Mouse (Mus musculus): ENCODE data around the gene Rcor1. TPM values are rescaled to one million over a fixed set of nuclear protein-coding genes. Genes with fewer than 3 reads are reported as not detected.

Gene Rcor1
- polyA plus RNA-seq, 1 experiment from 2014 or later = 7.0 TPM

DNA sequence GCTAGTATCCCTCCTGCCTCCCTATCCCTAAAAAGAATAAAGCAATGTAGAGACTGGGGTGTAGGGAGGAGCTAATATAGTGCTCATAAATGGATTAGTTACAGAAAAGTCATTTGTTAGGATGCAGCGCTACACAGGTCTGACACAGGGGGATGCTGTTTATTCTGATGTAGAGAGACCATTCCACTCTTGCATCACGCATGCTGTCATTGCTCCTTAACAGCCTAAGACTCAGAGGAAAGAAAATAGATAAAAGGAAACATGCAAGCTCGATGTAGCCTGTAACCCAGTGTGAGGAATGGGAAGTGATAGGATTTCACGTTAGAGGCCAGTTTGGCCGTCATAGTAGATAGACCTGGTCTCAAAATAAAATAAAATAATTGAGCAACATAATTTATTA, 31.9 kb downstream of the Rcor1 start:
- H3K27ac ChIP-seq (ENCODE audit: low read depth, low read length) = no peak overlapping the region
- no peak overlapping the region for H3K9ac ChIP-seq (ENCODE audit: low read depth, low read length)
- no peak for ATAC-seq
- H3K4me2 ChIP-seq (replicated peaks; ENCODE audit: low read depth) = no peak overlapping the region
- H3K36me3 ChIP-seq (ENCODE audit: control insufficient read depth, insufficient read depth) = peaks cover 6% of the 10 kb centered on the region; the same call in 1 of the 2 replicates
- TF ChIP-seq CTCF (IDR thresholded peaks at IDR 0.05; ENCODE audit: low read depth) = no peak
- H3K27me3 ChIP-seq (replicated peaks; ENCODE audit: control insufficient read depth, insufficient read depth, low read length) = no peaks in the 10 kb centered on the region
- no peak overlapping the region for H3K4me3 ChIP-seq (ENCODE audit: low read depth, low read length)
- no peaks in the 10 kb centered on the region for H3K4me1 ChIP-seq (replicated peaks; ENCODE audit: control insufficient read depth, insufficient read depth, low read length)
- WGBS = 82% methylated on average over 5 of the region's 5 CpGs
- H3K9me3 ChIP-seq (ENCODE audit: control insufficient read depth) = no peaks in the 10 kb centered on the region

- no peak overlapping the region for H3K9ac ChIP-seq (ENCODE audit: low read depth, low read length)
- H3K4me1 ChIP-seq (replicated peaks; ENCODE audit: control insufficient read depth, insufficient read depth, low read length) = no peaks in the 10 kb centered on the region
- no peak for ATAC-seq
- peaks cover 6% of the 10 kb centered on the region; the same call in 1 of the 2 replicates for H3K36me3 ChIP-seq (ENCODE audit: control insufficient read depth, insufficient read depth)
- peak overlapping the region; percentile 28; the same call in 1 of the 2 replicates for H3K27ac ChIP-seq (ENCODE audit: low read depth, low read length)
- H3K9me3 ChIP-seq (ENCODE audit: control insufficient read depth) = no peaks in the 10 kb centered on the region
- no peak for TF ChIP-seq CTCF (IDR thresholded peaks at IDR 0.05; ENCODE audit: low read depth)
- no peak overlapping the region for H3K4me3 ChIP-seq (ENCODE audit: low read depth, low read length)
- WGBS = 72% methylated on average over 10 of the region's 10 CpGs
- H3K4me2 ChIP-seq (replicated peaks; ENCODE audit: low read depth) = no peak overlapping the region
- no peaks in the 10 kb centered on the region for H3K27me3 ChIP-seq (replicated peaks; ENCODE audit: control insufficient read depth, insufficient read depth, low read length)
Measured at GRCm38 (mm10) chr12:111071477-111072152, 32.5 kb downstream of the Rcor1 start.

- H3K9ac ChIP-seq (ENCODE audit: low read depth, low read length) = no peak overlapping the region
- H3K27ac ChIP-seq (ENCODE audit: low read depth, low read length) = no peak overlapping the region
- no peaks in the 10 kb centered on the region for H3K36me3 ChIP-seq (ENCODE audit: control insufficient read depth, insufficient read depth)
- no peaks in the 10 kb centered on the region for H3K27me3 ChIP-seq (replicated peaks; ENCODE audit: control insufficient read depth, insufficient read depth, low read length)
- no peak for ATAC-seq
- H3K4me3 ChIP-seq (ENCODE audit: low read depth, low read length) = no peak overlapping the region
- no peak overlapping the region for H3K4me2 ChIP-seq (replicated peaks; ENCODE audit: low read depth)
- no peaks in the 10 kb centered on the region for H3K4me1 ChIP-seq (replicated peaks; ENCODE audit: control insufficient read depth, insufficient read depth, low read length)
- WGBS = 57% methylated on average over 12 of the region's 12 CpGs
- no peaks in the 10 kb centered on the region for H3K9me3 ChIP-seq (ENCODE audit: control insufficient read depth)
- no peak for TF ChIP-seq CTCF (IDR thresholded peaks at IDR 0.05; ENCODE audit: low read depth)
Measured at GRCm38 (mm10) chr12:111076385-111076965, 37.3 kb downstream of the Rcor1 start.

GRCm38 (mm10) chr12:111085579-111085978, 46.4 kb downstream of the Rcor1 start:
- Histone ChIP-seq H3K4me1 (replicated peaks; ENCODE audit: control insufficient read depth, insufficient read depth, low read length) (no peaks in the 10 kb centered on the region), H3K9ac (ENCODE audit: low read depth, low read length) (no peak overlapping the region), H3K27ac (ENCODE audit: low read depth, low read length) (no peak overlapping the region), H3K36me3 (ENCODE audit: control insufficient read depth, insufficient read depth) (peaks cover 18% of the 10 kb centered on the region), H3K4me3 (ENCODE audit: low read depth, low read length) (no peak overlapping the region), H3K9me3 (ENCODE audit: control insufficient read depth) (no peaks in the 10 kb centered on the region), H3K27me3 (replicated peaks; ENCODE audit: control insufficient read depth, insufficient read depth, low read length) (no peaks in the 10 kb centered on the region), H3K4me2 (replicated peaks; ENCODE audit: low read depth) (no peak overlapping the region)
- no peak for TF ChIP-seq CTCF (IDR thresholded peaks at IDR 0.05; ENCODE audit: low read depth)
- ATAC-seq = no peak
- 86% methylated on average over 4 of the region's 4 CpGs for WGBS

DNA sequence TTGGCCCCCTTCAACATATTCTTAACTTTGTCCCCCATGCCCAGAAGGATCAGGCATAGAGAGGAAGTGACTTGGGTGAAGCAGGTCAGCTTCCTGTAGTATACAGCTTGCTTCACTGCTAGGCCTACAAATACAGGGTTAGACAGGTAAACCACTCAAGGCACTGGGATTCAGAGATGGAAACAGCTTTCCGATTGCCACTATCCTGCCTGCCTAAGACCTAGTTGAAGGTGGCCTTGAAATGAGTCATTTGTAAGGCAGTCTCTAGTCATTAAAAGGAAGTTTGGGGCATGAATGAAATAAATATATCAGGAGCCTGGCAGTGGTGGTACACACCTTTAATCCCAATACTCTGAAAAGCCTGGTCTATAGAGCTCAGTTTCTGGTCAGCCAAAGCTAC, 47.9 kb downstream of the Rcor1 start:
- Histone ChIP-seq H3K27ac (ENCODE audit: low read depth, low read length) (no peak overlapping the region), H3K9ac (ENCODE audit: low read depth, low read length) (no peak overlapping the region), H3K36me3 (ENCODE audit: control insufficient read depth, insufficient read depth) (peaks cover 18% of the 10 kb centered on the region), H3K4me3 (ENCODE audit: low read depth, low read length) (no peak overlapping the region), H3K27me3 (replicated peaks; ENCODE audit: control insufficient read depth, insufficient read depth, low read length) (no peaks in the 10 kb centered on the region), H3K4me2 (replicated peaks; ENCODE audit: low read depth) (no peak overlapping the region), H3K9me3 (ENCODE audit: control insufficient read depth) (no peaks in the 10 kb centered on the region), H3K4me1 (replicated peaks; ENCODE audit: control insufficient read depth, insufficient read depth, low read length) (no peaks in the 10 kb centered on the region)
- WGBS = 89% methylated on average over 1 of the region's 1 CpGs
- no peak for TF ChIP-seq CTCF (IDR thresholded peaks at IDR 0.05; ENCODE audit: low read depth)
- no peak for ATAC-seq

DNA sequence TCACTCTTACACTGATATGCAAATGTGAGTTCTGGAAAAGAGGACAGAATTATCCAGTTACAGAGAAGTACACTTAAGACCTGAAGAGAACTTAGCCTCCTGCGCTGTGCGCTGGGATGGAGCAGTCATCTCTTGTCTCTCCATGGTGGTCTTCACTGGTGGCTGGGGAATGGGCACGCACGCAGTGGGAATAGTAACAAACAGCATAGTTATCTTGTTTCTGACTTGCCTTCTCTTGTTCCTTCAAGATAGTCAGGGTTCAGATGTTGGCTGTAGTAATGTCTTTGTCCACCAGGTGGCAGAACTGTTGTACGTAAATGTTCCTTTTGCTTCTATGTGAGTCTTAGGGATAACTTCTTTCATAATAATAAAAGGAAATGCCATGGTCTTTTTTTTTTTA, 49.0 kb downstream of the Rcor1 start:
- H3K27ac ChIP-seq (ENCODE audit: low read depth, low read length) = no peak overlapping the region
- TF ChIP-seq CTCF (IDR thresholded peaks at IDR 0.05; ENCODE audit: low read depth) = peak; percentile 86
- no peak overlapping the region for H3K9ac ChIP-seq (ENCODE audit: low read depth, low read length)
- no peaks in the 10 kb centered on the region for H3K4me1 ChIP-seq (replicated peaks; ENCODE audit: control insufficient read depth, insufficient read depth, low read length)
- H3K9me3 ChIP-seq (ENCODE audit: control insufficient read depth) = no peaks in the 10 kb centered on the region
- peaks cover 15% of the 10 kb centered on the region for H3K36me3 ChIP-seq (ENCODE audit: control insufficient read depth, insufficient read depth)
- no peaks in the 10 kb centered on the region for H3K27me3 ChIP-seq (replicated peaks; ENCODE audit: control insufficient read depth, insufficient read depth, low read length)
- 25% methylated on average over 5 of the region's 5 CpGs for WGBS
- H3K4me2 ChIP-seq (replicated peaks; ENCODE audit: low read depth) = no peak overlapping the region
- no peak overlapping the region for H3K4me3 ChIP-seq (ENCODE audit: low read depth, low read length)
- ATAC-seq = peak; percentile 47; the same call in 1 of the 2 replicates
